Mouse (Mus musculus) liver, embryonic 11.5 days (tissue): ENCODE data around the gene Tmod3. TPM values are rescaled to one million over a fixed set of nuclear protein-coding genes. Genes with fewer than 3 reads are reported as not detected.

ENCODE experiments used
- ATAC-seq: fragments of 200-750 bp; cut with Nextera tagmentation; replicated peaks from 2 replicates; pipeline ENCODE4 v1.8.0; 2017; ENCODE audit warnings: moderate number of reproducible peaks, mild to moderate bottlenecking, moderate TSS enrichment, moderate library complexity; ENCODE audit not compliant: low FRiP score
- DNase-seq: peaks from one replicate; pipeline ENCODE4 v3.0.0-alpha.2; 2017; ENCODE audit warnings: low spot score
- H3K27ac ChIP-seq: fragments of 300-500 bp; sonication (generic); 2 replicates; pipeline ENCODE4 v1.5.1; 2014; ENCODE audit warnings: mild to moderate bottlenecking, low read depth, low read length, control low read depth
- H3K27me3 ChIP-seq: fragments of 300-500 bp; sonication (generic); replicated peaks from 2 replicates; pipeline ENCODE4 v1.6.1; 2014; ENCODE audit warnings: low read length, mixed read lengths; ENCODE audit not compliant: control insufficient read depth, insufficient read depth
- H3K36me3 ChIP-seq: fragments of 300-500 bp; sonication (generic); 2 replicates; pipeline ENCODE4 v1.6.1; 2014; ENCODE audit warnings: mild to moderate bottlenecking, low read length, moderate library complexity, mixed read lengths; ENCODE audit not compliant: control insufficient read depth, insufficient read depth
- H3K4me1 ChIP-seq: fragments of 300-500 bp; sonication (generic); replicated peaks from 2 replicates; pipeline ENCODE4 v1.6.1; 2014; ENCODE audit warnings: low read length, mixed read lengths; ENCODE audit not compliant: control insufficient read depth, insufficient read depth
- H3K4me2 ChIP-seq: fragments of 300-500 bp; sonication (generic); 2 replicates; pipeline ENCODE4 v1.6.1; 2014; ENCODE audit warnings: mild to moderate bottlenecking, control low read depth, moderate library complexity
- H3K4me3 ChIP-seq: fragments of 300-500 bp; sonication (generic); 2 replicates; pipeline ENCODE4 v1.5.1; 2014; ENCODE audit warnings: low read depth, low read length, control low read depth
- H3K9ac ChIP-seq: fragments of 300-500 bp; sonication (generic); 2 replicates; pipeline ENCODE4 v1.6.1; 2014; ENCODE audit warnings: low read depth, low read length, control low read depth
- H3K9me3 ChIP-seq: fragments of 300-500 bp; sonication (generic); 2 replicates; pipeline ENCODE4 v1.6.1; 2016; ENCODE audit warnings: low read length, inconsistent platforms, mixed read lengths; ENCODE audit not compliant: control insufficient read depth
- WGBS: fragments of 180-500 bp; shearing (Covaris S2); extraction: QIAGEN DNeasy Blood & Tissue Kit; methylation state at CpG from one replicate; pipeline ENCODE4 v1.1.7; 2014; 5-methylcytosine and 5-hydroxymethylcytosine counted together
- polyA plus RNA-seq: library from polyadenylated mRNA; unstranded; fragments of >200 nt; fragmentation: Nextera tagmentation; extraction: Ambion mirVana; gene quantifications from 2 replicates; pipeline ENCODE4 v1.2.1, GENCODE M21; 2014

Tmod3 gene
- polyA plus RNA-seq, 1 experiment from 2014 or later: 63.6 TPM

- WGBS: 83% methylated on average over 13 of the region's 13 CpGs
- no peak overlapping the region for H3K27ac ChIP-seq
- no peaks in the 10 kb centered on the region for H3K9me3 ChIP-seq
- no peaks in the 10 kb centered on the region for H3K27me3 ChIP-seq
- no peak overlapping the region for H3K9ac ChIP-seq
- no peak overlapping the region for H3K4me2 ChIP-seq
- H3K4me1 ChIP-seq: peaks cover 6% of the 10 kb centered on the region
- ATAC-seq (no peak), DNase-seq (no peak)
- no peak overlapping the region for H3K4me3 ChIP-seq
- no peaks in the 10 kb centered on the region for H3K36me3 ChIP-seq
These were observed 1.7 kb upstream of the Tmod3 start for GRCm38 (mm10) chr9:75561040-75561669.

GRCm38 (mm10) chr9:75560353-75560752 is 896 bp upstream of the Tmod3 start:
- no peak overlapping the region for H3K9ac ChIP-seq
- ATAC-seq (no peak), DNase-seq (no peak)
- H3K27ac ChIP-seq: no peak overlapping the region
- H3K27me3 ChIP-seq: no peaks in the 10 kb centered on the region
- no peak overlapping the region for H3K4me2 ChIP-seq
- no peaks in the 10 kb centered on the region for H3K9me3 ChIP-seq
- no peaks in the 10 kb centered on the region for H3K36me3 ChIP-seq
- H3K4me3 ChIP-seq: no peak overlapping the region
- peaks cover 6% of the 10 kb centered on the region for H3K4me1 ChIP-seq

- Histone ChIP-seq H3K4me3 (peak overlapping the region; percentile 81), H3K36me3 (no peaks in the 10 kb centered on the region), H3K4me1 (peaks cover 6% of the 10 kb centered on the region), H3K9me3 (no peaks in the 10 kb centered on the region), H3K4me2 (peak overlapping the region; percentile 76), H3K27me3 (no peaks in the 10 kb centered on the region), H3K9ac (peak overlapping the region; percentile 73), H3K27ac (peak overlapping the region; percentile 89)
- DNase-seq (no peak), ATAC-seq (peak; percentile 85)
- under 1% methylated on average over 44 of the region's 47 CpGs for WGBS
These were observed 495 bp downstream of the Tmod3 start for GRCm38 (mm10) chr9:75558812-75559511.

GRCm38 (mm10) chr9:75558360-75558759 is 1.1 kb downstream of the Tmod3 start:
- no peaks in the 10 kb centered on the region for H3K36me3 ChIP-seq
- peak overlapping the region; percentile 81 for H3K4me3 ChIP-seq
- no peaks in the 10 kb centered on the region for H3K27me3 ChIP-seq
- H3K4me2 ChIP-seq: peak overlapping the region; percentile 76
- H3K4me1 ChIP-seq: peaks cover 6% of the 10 kb centered on the region
- no peaks in the 10 kb centered on the region for H3K9me3 ChIP-seq
- peak overlapping the region; percentile 73 for H3K9ac ChIP-seq
- 20% methylated on average over 3 of the region's 3 CpGs for WGBS
- no peak for DNase-seq
- peak overlapping the region; percentile 89; the same call in 1 of the 2 replicates for H3K27ac ChIP-seq
- no peak for ATAC-seq

GRCm38 (mm10) chr9:75553719-75554118 is 5.7 kb downstream of the Tmod3 start:
- peaks cover 6% of the 10 kb centered on the region for H3K4me1 ChIP-seq
- DNase-seq (no peak), ATAC-seq (no peak)
- H3K4me3 ChIP-seq: no peak overlapping the region
- H3K27me3 ChIP-seq: no peaks in the 10 kb centered on the region
- no peak overlapping the region for H3K27ac ChIP-seq
- WGBS: 87% methylated on average over 4 of the region's 4 CpGs
- H3K9me3 ChIP-seq: no peaks in the 10 kb centered on the region
- H3K36me3 ChIP-seq: no peaks in the 10 kb centered on the region
- no peak overlapping the region for H3K4me2 ChIP-seq
- no peak overlapping the region for H3K9ac ChIP-seq

GRCm38 (mm10) chr9:75551342-75551741 is 8.1 kb downstream of the Tmod3 start:
- Histone ChIP-seq H3K9me3 (no peaks in the 10 kb centered on the region), H3K27ac (no peak overlapping the region), H3K27me3 (no peaks in the 10 kb centered on the region), H3K4me3 (no peak overlapping the region), H3K36me3 (no peaks in the 10 kb centered on the region), H3K9ac (no peak overlapping the region), H3K4me2 (no peak overlapping the region), H3K4me1 (peaks cover 8% of the 10 kb centered on the region)
- 61% methylated on average over 5 of the region's 5 CpGs for WGBS
- no peak for ATAC-seq
- no peak for DNase-seq

- peaks cover 10% of the 10 kb centered on the region for H3K4me1 ChIP-seq
- no peak for ATAC-seq
- 75% methylated on average over 8 of the region's 8 CpGs for WGBS
These were observed 10.4 kb downstream of the Tmod3 start for GRCm38 (mm10) chr9:75549010-75549409.

GRCm38 (mm10) chr9:75546885-75547553 is 12.4 kb downstream of the Tmod3 start:
- H3K27me3 ChIP-seq: no peaks in the 10 kb centered on the region
- no peak overlapping the region for H3K4me3 ChIP-seq
- no peak overlapping the region for H3K9ac ChIP-seq
- H3K27ac ChIP-seq: no peak overlapping the region
- no peaks in the 10 kb centered on the region for H3K36me3 ChIP-seq
- 55% methylated on average over 12 of the region's 12 CpGs for WGBS
- no peak for DNase-seq
- H3K4me2 ChIP-seq: peak overlapping the region; percentile 43
- H3K4me1 ChIP-seq: peaks cover 15% of the 10 kb centered on the region
- ATAC-seq: peak; percentile 73
- no peaks in the 10 kb centered on the region for H3K9me3 ChIP-seq

More at GRCm38 (mm10) chr9:75549010-75549409, 10.4 kb downstream of the Tmod3 start:
- Histone ChIP-seq H3K9ac (no peak overlapping the region), H3K9me3 (no peaks in the 10 kb centered on the region), H3K4me2 (no peak overlapping the region), H3K27ac (no peak overlapping the region), H3K36me3 (no peaks in the 10 kb centered on the region), H3K4me3 (no peak overlapping the region), H3K27me3 (no peaks in the 10 kb centered on the region)
- no peak for DNase-seq
